8 mouse cellular contexts compared by ENCODE assay signal in genomic region chr2:52675278-52675987, GRCm38 (mm10). TPM values are rescaled to one million over a fixed set of nuclear protein-coding genes. Genes with fewer than 3 reads are reported as not detected.
DNase-seq lines count a peak whose midpoint lies in the region; ATAC-seq and TF ChIP-seq lines count a peak whose summit lies in the region.

No protein-coding gene starts in this region.

- no peaks in the 10 kb centered on the region for H3K36me3 ChIP-seq in heart, embryonic 11.5 days (ENCODE audit: control insufficient read depth, insufficient read depth, low read length)
- no peaks in the 10 kb centered on the region for H3K36me3 ChIP-seq in ES-E14 (ENCODE audit: control insufficient read depth, insufficient read depth, low read length, poor library complexity, severe bottlenecking)
- H3K36me3 ChIP-seq in embryonic facial prominence, embryonic 14.5 days (ENCODE audit: control insufficient read depth, insufficient read depth, low read length), result no peaks in the 10 kb centered on the region
- no peaks in the 10 kb centered on the region for H3K36me3 ChIP-seq in intestine, embryonic 15.5 days
- no peaks in the 10 kb centered on the region for H3K36me3 ChIP-seq in midbrain, embryonic 13.5 days

- H3K27ac ChIP-seq in heart, embryonic 11.5 days (ENCODE audit: low read depth, low read length), result no peak overlapping the region
- H3K27ac ChIP-seq in ES-E14 (ENCODE audit: insufficient read depth, low read depth, low read length, poor library complexity, severe bottlenecking), result no peak overlapping the region
- no peak overlapping the region for H3K27ac ChIP-seq in embryonic facial prominence, embryonic 14.5 days (replicated peaks; ENCODE audit: low read depth, low read length)
- H3K27ac ChIP-seq in intestine, embryonic 15.5 days, result no peak overlapping the region
- H3K27ac ChIP-seq in midbrain, embryonic 13.5 days, result peak overlapping the region; percentile 51; the same call in 1 of the 2 replicates

- 0 out of 2 replicates have a peak, but pooled peaks have one; percentile 12 for ATAC-seq in heart, embryonic 11.5 days (replicated peaks; ENCODE audit: insufficient number of reproducible peaks, low FRiP score, low TSS enrichment)
- ATAC-seq in embryonic facial prominence, embryonic 14.5 days (ENCODE audit: low read depth), result peak; percentile 35; the same call in 1 of the 2 replicates
- peak; percentile 61 for ATAC-seq in intestine, embryonic 15.5 days
- ATAC-seq in midbrain, embryonic 13.5 days, result peak; percentile 61
- ATAC-seq in erythroblast, adult 5-6 weeks (replicated peaks; ENCODE audit: low FRiP score, poor library complexity, severe bottlenecking), result no peak

- H3K4me2 ChIP-seq in heart, embryonic 11.5 days, result peak overlapping the region; percentile 77
- peak overlapping the region; percentile 96 for H3K4me2 ChIP-seq in embryonic facial prominence, embryonic 14.5 days (ENCODE audit: low read depth, low read length)
- H3K4me2 ChIP-seq in intestine, embryonic 15.5 days (replicated peaks), result peak overlapping the region; percentile 97
- H3K4me2 ChIP-seq in midbrain, embryonic 13.5 days (replicated peaks), result peak overlapping the region; percentile 94

- peak overlapping the region; percentile 66; the same call in 1 of the 2 replicates for H3K9ac ChIP-seq in heart, embryonic 11.5 days (ENCODE audit: low read depth, low read length)
- peak overlapping the region; percentile 58; the same call in 1 of the 2 replicates for H3K9ac ChIP-seq in ES-E14 (ENCODE audit: insufficient read depth, low read depth, low read length, poor library complexity, severe bottlenecking)
- peak overlapping the region; percentile 72 for H3K9ac ChIP-seq in embryonic facial prominence, embryonic 14.5 days (ENCODE audit: low read depth, low read length)
- peak overlapping the region; percentile 56 for H3K9ac ChIP-seq in intestine, embryonic 15.5 days
- peak overlapping the region; percentile 78 for H3K9ac ChIP-seq in midbrain, embryonic 13.5 days (replicated peaks)

- no peaks in the 10 kb centered on the region; the same call in 1 of the 2 replicates for H3K4me1 ChIP-seq in heart, embryonic 11.5 days (ENCODE audit: control insufficient read depth, insufficient read depth, low read length)
- H3K4me1 ChIP-seq in ES-E14 (ENCODE audit: control insufficient read depth in 2 of 2, insufficient read depth in 2 of 2, low read length in 2 of 2, poor library complexity in 1 of 2), result no peaks in the 10 kb centered on the region
- H3K4me1 ChIP-seq in embryonic facial prominence, embryonic 14.5 days (ENCODE audit: control insufficient read depth, insufficient read depth, low read length), result peaks cover 13% of the 10 kb centered on the region
- peaks cover 15% of the 10 kb centered on the region; the same call in 1 of the 2 replicates for H3K4me1 ChIP-seq in intestine, embryonic 15.5 days (replicated peaks)
- peaks cover 13% of the 10 kb centered on the region for H3K4me1 ChIP-seq in midbrain, embryonic 13.5 days (replicated peaks)

- intact Hi-C loops in heart, postnatal 25 days (cut with DNase I), result loop anchor here (5.0 kb wide), 1 partner anchor 43 kb away; no protein-coding TSS in a partner anchor
- intact Hi-C loops in gastrocnemius, postnatal 36 days (cut with DNase I), result no loop called here

- in situ Hi-C loops in ES-E14 (cut with MboI; ENCODE audit: low sequenced_read_pairs in 2 of 2, unreplicated experiment in 2 of 2), result no loop called here

- H3K9me3 ChIP-seq in heart, embryonic 11.5 days (replicated peaks; ENCODE audit: control insufficient read depth, low read length), result no peaks in the 10 kb centered on the region
- H3K9me3 ChIP-seq in ES-E14 (ENCODE audit: control insufficient read depth, insufficient read depth, low read depth, low read length), result no peaks in the 10 kb centered on the region
- H3K9me3 ChIP-seq in embryonic facial prominence, embryonic 14.5 days (ENCODE audit: control insufficient read depth, low read length), result no peaks in the 10 kb centered on the region
- H3K9me3 ChIP-seq in intestine, embryonic 15.5 days, result no peaks in the 10 kb centered on the region
- H3K9me3 ChIP-seq in midbrain, embryonic 13.5 days, result no peaks in the 10 kb centered on the region

- H3K4me3 ChIP-seq in heart, embryonic 11.5 days (ENCODE audit: low read depth, low read length), result peak overlapping the region; percentile 70
- H3K4me3 ChIP-seq in ES-E14 (ENCODE audit: insufficient read depth in 1 of 2, low read depth in 1 of 2, low read length in 2 of 2, poor library complexity in 1 of 2, severe bottlenecking in 1 of 2), result peak overlapping the region; percentile 63 to 86
- H3K4me3 ChIP-seq in embryonic facial prominence, embryonic 14.5 days (ENCODE audit: low read depth, low read length), result peak overlapping the region; percentile 68
- H3K4me3 ChIP-seq in intestine, embryonic 15.5 days (replicated peaks), result peak overlapping the region; percentile 66
- peak overlapping the region; percentile 64 for H3K4me3 ChIP-seq in midbrain, embryonic 13.5 days (replicated peaks)

- 2% methylated on average over 36 of the region's 42 CpGs for WGBS in heart, embryonic 11.5 days (ENCODE audit: insufficient replicate concordance)
- WGBS in embryonic facial prominence, embryonic 14.5 days, result under 1% methylated on average over 26 of the region's 42 CpGs
- 0% methylated on average over 40 of the region's 42 CpGs for WGBS in intestine, embryonic 15.5 days
- under 1% methylated on average over 42 of the region's 42 CpGs for WGBS in midbrain, embryonic 13.5 days

- peaks cover 16% of the 10 kb centered on the region for H3K27me3 ChIP-seq in heart, embryonic 11.5 days (ENCODE audit: control insufficient read depth, insufficient read depth, low read length)
- peaks cover 19% of the 10 kb centered on the region for H3K27me3 ChIP-seq in embryonic facial prominence, embryonic 14.5 days (replicated peaks; ENCODE audit: control insufficient read depth, insufficient read depth, low read length)
- peaks cover 12% of the 10 kb centered on the region for H3K27me3 ChIP-seq in intestine, embryonic 15.5 days (replicated peaks)
- H3K27me3 ChIP-seq in midbrain, embryonic 13.5 days, result peaks cover 34% of the 10 kb centered on the region

- no peak for DNase-seq in heart, postnatal 25 days (ENCODE audit: low spot score)
- DNase-seq in ES-E14 (ENCODE audit: low read depth, low spot score), result peak; percentile 9
- DNase-seq in embryonic facial prominence, embryonic 14.5 days (ENCODE audit: low spot score), result no peak
- DNase-seq in gastrocnemius, postnatal 36 days, result no peak

TF ChIP-seq in ES-E14, 5 proteins besides CTCF, POLR2A, EP300 and RAD21:
- TF ChIP-seq ZNF384 (IDR thresholded peaks at IDR 0.05; ENCODE audit: low read depth, low read length), result no peak
- TF ChIP-seq ZC3H11A (IDR thresholded peaks at IDR 0.05; ENCODE audit: borderline replicate concordance, low read depth, low read length), result no peak
- no peak for TF ChIP-seq HCFC1 (IDR thresholded peaks at IDR 0.05; ENCODE audit: borderline replicate concordance, insufficient read depth, low read length)

RNA-seq across cellular contexts. Expression of gene Cacnb4, which starts 1.2 kb away (rescaled TPM):
- 0.30 and 0.37 TPM in 2 replicates for polyA plus RNA-seq in heart, embryonic 11.5 days (2014; fragmentation: Nextera tagmentation; extraction: Ambion mirVana)
- 1 to 10 TPM in 1 of 2 experiments, under 1 TPM in 1; 0.36 to 1.2 TPM for total RNA-seq in heart, postnatal 25 days (2021)
- total RNA-seq in ES-E14 (2012; rRNA removed), result 0.09 and 0.63 TPM in 2 replicates
- polyA plus RNA-seq in embryonic facial prominence, embryonic 14.5 days (2014; fragmentation: Nextera tagmentation; extraction: Ambion mirVana), result 1.4 and 3.1 TPM in 2 replicates
- polyA plus RNA-seq in intestine, embryonic 15.5 days (2015; fragmentation: Nextera tagmentation; extraction: Ambion mirVana), result 0.83 and 0.89 TPM in 2 replicates
- 9.7 and 10.4 TPM in 2 replicates for polyA plus RNA-seq in midbrain, embryonic 13.5 days (2015; fragmentation: Nextera tagmentation; extraction: Ambion mirVana)
- not detected in 2 replicates for total RNA-seq in erythroblast, adult 5-6 weeks (2015; ENCODE audit: low replicate concordance)
- not detected in 2 replicates for total RNA-seq in erythroblast, adult 5-6 weeks (2017; ENCODE audit: low replicate concordance)
- under 1 TPM; 0.15 to 0.20 TPM for total RNA-seq in gastrocnemius, postnatal 36 days (2021)
